Mouse (Mus musculus): ENCODE measurements around the gene Fcor. TPM values are rescaled to one million over a fixed set of nuclear protein-coding genes. Genes with fewer than 3 reads are reported as not detected.

Gene Fcor
- total RNA-seq, 2 experiments from 2014 or later, result 2.5 to 2.9 TPM

DNA sequence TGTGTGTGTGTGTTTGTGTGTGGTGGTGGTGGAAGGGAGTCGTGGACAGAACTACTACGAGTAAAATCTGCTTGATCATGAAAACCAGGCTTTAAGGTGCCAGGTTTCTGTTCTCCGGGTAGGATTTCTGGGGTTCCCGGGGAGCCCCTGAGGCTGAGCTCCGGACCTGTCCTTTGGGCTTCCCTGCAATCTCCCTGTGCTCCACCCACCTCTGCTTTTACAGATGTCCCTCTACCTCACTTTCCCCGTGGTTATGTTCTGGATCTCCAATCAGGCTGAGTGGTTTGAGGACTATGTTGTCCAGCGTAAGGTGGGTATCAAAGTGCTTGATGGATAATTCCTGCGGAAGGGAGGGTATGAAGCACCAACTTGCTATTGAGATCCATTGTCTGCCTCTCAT is 50.0 kb downstream of the Fcor start:
- no peak for DNase-seq (ENCODE audit: low spot score in 2 of 2)

DNA sequence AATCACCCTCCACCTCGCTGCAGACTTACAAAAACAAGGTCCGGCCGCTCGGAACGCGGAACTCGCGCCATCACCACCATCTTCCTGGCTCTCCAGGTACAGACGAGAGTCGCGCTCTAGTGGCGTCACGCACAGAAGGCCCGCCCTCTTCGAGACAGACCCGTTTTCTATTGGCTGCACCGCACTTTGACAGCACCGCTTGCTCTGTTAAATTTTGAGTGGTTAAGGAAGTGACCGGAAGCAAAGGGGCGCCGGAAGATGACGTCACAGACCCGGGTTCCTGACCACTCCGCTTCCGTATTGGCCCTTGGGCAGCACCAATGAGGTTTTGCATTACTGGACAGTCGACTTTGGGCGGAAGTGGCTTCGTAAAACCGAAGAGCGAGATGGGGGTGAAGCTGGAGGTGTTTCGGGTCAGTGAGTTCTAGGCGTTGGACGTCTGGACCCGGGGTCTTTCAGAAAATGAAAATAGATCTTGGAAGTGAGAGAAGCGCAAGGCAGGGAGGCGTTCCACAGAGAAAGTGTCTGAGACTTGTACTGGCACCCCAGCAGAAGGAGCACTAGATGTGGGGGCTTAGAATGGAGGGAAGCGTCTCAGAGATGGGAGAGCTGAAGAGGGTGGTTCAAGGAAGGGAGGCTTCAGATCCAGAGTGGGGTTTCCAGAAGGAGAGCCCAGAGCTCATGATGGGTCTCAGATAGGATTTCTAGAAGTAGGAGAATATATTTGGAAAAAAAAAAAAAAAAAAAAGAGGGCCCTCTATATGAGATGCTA is 50.8 kb downstream of the Fcor start, which contains the start of the genes Xab2 and Pet100:
Gene Xab2, minus strand, starts transcription at position 118 of the 772 bp plus-strand sequence.
Gene Pet100, plus strand, starts transcription at position 350 of the 772 bp plus-strand sequence.
- DNase-seq (ENCODE audit: low spot score in 2 of 2), result peak; percentile 90 to 98

Other genes starting within 250 kb of the Fcor start
- 1 to 10 TPM; 3.1 to 5.9 TPM for gene Pex11g, start 204.7 kb downstream of the Fcor start, total RNA-seq (2021)
- gene Tex45, start 201.5 kb downstream of the Fcor start, total RNA-seq (2021), result under 1 TPM in 1 of 2 experiments, not detected in 1; 0.16 TPM
- gene Zfp358, start 179.2 kb downstream of the Fcor start, total RNA-seq (2021), result 10 to 100 TPM; 22.3 to 23.6 TPM
- 10 to 100 TPM; 22.8 to 26.7 TPM for gene Mcoln1, start 171.9 kb downstream of the Fcor start, total RNA-seq (2021)
- gene Pnpla6, start 157.0 kb downstream of the Fcor start, total RNA-seq (2021), result 10 to 100 TPM; 15.8 to 20.6 TPM
- gene C330021F23Rik, start 104.4 kb downstream of the Fcor start, total RNA-seq (2021), result not detected
- gene Camsap3, start 85.1 kb downstream of the Fcor start, total RNA-seq (2021), result 1 to 10 TPM; 1.8 to 2.6 TPM
- gene Xab2, start 51.0 kb downstream of the Fcor start, total RNA-seq (2021), result 10 to 100 TPM; 21.1 to 23.2 TPM
- 10 to 100 TPM; 59.7 to 70.0 TPM for gene Pet100, start 50.8 kb downstream of the Fcor start, total RNA-seq (2021)
- under 1 TPM in 1 of 2 experiments, not detected in 1; 0.65 TPM for gene Pcp2, start 46.8 kb downstream of the Fcor start, total RNA-seq (2021)
- gene Stxbp2, start 41.4 kb downstream of the Fcor start, total RNA-seq (2021), result 1 to 10 TPM; 3.1 to 7.2 TPM
- 10 to 100 TPM in 1 of 2 experiments, 1 to 10 TPM in 1; 7.6 to 11.6 TPM for gene Retn, start 16.6 kb downstream of the Fcor start, total RNA-seq (2021)
- gene Mcemp1, start 6.6 kb downstream of the Fcor start, total RNA-seq (2021), result under 1 TPM; 0.25 to 0.52 TPM
- 10 to 100 TPM; 25.9 to 27.8 TPM for gene Trappc5, start 3.9 kb upstream of the Fcor start, total RNA-seq (2021)
- under 1 TPM; 0.67 to 0.86 TPM for gene Fcer2a, start 21.8 kb upstream of the Fcor start, total RNA-seq (2021)
- gene Clec4g, start 48.3 kb upstream of the Fcor start, total RNA-seq (2021), result under 1 TPM in 1 of 2 experiments, not detected in 1; 0.21 TPM
- not detected for gene Cd209a, start 76.6 kb upstream of the Fcor start, total RNA-seq (2021)
- gene Cd209e, start 181.9 kb upstream of the Fcor start, total RNA-seq (2021), result not detected
- gene Cd209d, start 206.2 kb upstream of the Fcor start, total RNA-seq (2021), result not detected